Mouse (Mus musculus): ENCODE results near the gene Usp22.

GRCm38 (mm10) chr11:61159796-61160732, 14.8 kb downstream of the Usp22 start:
- TF ChIP-seq CHD2 (IDR thresholded peaks at IDR 0.05; ENCODE audit: low read depth, low read length) = no peak
- no peak for TF ChIP-seq HCFC1 (IDR thresholded peaks at IDR 0.05; ENCODE audit: borderline replicate concordance, insufficient read depth, low read length)
- TF ChIP-seq ZC3H11A (IDR thresholded peaks at IDR 0.05; ENCODE audit: borderline replicate concordance, low read depth, low read length) = no peak
- no peak for TF ChIP-seq ZNF384 (IDR thresholded peaks at IDR 0.05; ENCODE audit: low read depth, low read length)
